17 mouse cellular contexts compared by ENCODE assay signal in the genomic region with DNA sequence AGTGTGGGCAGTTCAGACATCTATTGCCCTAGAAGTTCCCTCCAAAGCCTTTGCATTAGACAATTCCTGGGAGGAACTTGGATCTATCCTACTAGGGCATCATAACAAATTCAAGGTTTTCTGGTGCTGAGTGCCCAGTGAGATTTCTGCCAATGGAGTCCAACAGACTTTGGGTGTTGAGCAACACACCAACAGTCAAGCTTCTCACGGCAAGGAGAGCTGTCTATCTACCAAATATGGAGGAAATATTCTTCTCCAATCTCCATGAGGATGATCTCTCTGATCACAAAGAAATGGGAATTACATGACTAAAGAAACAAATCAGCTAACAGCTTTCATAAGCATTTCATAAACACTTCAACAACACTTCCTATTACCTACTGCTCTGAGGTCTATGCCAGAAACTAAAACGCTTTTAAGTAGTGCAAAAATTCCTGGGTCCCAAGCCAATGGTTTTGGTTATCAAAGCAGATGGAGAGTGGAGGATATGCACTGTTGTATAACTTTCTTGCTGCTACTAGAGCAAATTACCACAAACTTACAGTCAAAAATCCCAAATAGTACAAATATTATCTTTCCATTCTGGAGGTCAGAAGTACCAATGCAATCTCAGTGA.
"Had no signal": no experiment of that assay in that cellular context is flagged by ENCODE, and none has a peak within 500 bp of the region (broad histone marks: within the 10 kb centered on the region; RNA-seq: fewer than 3 reads in every experiment).

No protein-coding gene starts in this region.

- H3K4me2 ChIP-seq: liver, embryonic 11.5 days; liver, embryonic 13.5 days; liver, embryonic 15.5 days; lung, embryonic 15.5 days; midbrain, embryonic 11.5 days; midbrain, embryonic 13.5 days; midbrain, embryonic 15.5 days; neural tube, embryonic 12.5 days had no signal

- DNase-seq: liver, embryonic 13.5 days; liver, postnatal 0 days; right cerebral cortex, postnatal 25 days; right cerebral cortex, postnatal 4 days; spleen, adult 18-20 months; thymus, adult 18-20 months; thymus, postnatal 14 days; thymus, postnatal 36 days had no signal

- H3K9ac ChIP-seq: liver, embryonic 13.5 days; liver, embryonic 15.5 days; liver, postnatal 0 days; lung, embryonic 15.5 days; midbrain, embryonic 13.5 days; midbrain, embryonic 15.5 days; neural tube, embryonic 12.5 days had no signal

- H3K27ac ChIP-seq: liver, embryonic 13.5 days; liver, embryonic 15.5 days; lung, embryonic 15.5 days; macrophage; midbrain, embryonic 13.5 days; midbrain, embryonic 15.5 days; neural tube, embryonic 12.5 days had no signal

- H3K36me3 ChIP-seq: liver, embryonic 13.5 days; liver, embryonic 15.5 days; lung, embryonic 15.5 days; midbrain, embryonic 13.5 days; midbrain, embryonic 15.5 days; neural tube, embryonic 12.5 days had no signal

- H3K4me1 ChIP-seq: liver, embryonic 13.5 days; liver, embryonic 15.5 days; lung, embryonic 15.5 days; megakaryocyte, embryonic 14.5 days; midbrain, embryonic 13.5 days; midbrain, embryonic 15.5 days; neural tube, embryonic 12.5 days had no signal

- ATAC-seq: liver, postnatal 0 days; midbrain, embryonic 13.5 days; midbrain, embryonic 15.5 days had no signal

- H3K27me3 ChIP-seq: liver, embryonic 13.5 days; liver, embryonic 15.5 days; lung, embryonic 15.5 days; megakaryocyte, embryonic 14.5 days; midbrain, embryonic 13.5 days; midbrain, embryonic 15.5 days; neural tube, embryonic 12.5 days had no signal

- H3K4me3 ChIP-seq: liver, embryonic 13.5 days; liver, embryonic 15.5 days; lung, embryonic 15.5 days; megakaryocyte, embryonic 14.5 days; midbrain, embryonic 13.5 days; midbrain, embryonic 15.5 days; neural tube, embryonic 12.5 days had no signal

- H3K9me3 ChIP-seq: liver, embryonic 13.5 days; liver, embryonic 15.5 days; lung, embryonic 15.5 days; megakaryocyte, embryonic 14.5 days; midbrain, embryonic 13.5 days; midbrain, embryonic 15.5 days; neural tube, embryonic 12.5 days had no signal
